Mouse (Mus musculus): Measurements from ENCODE around the gene Rsph10b.

- no peak for TF ChIP-seq CTCF (IDR thresholded peaks at IDR 0.05; ENCODE audit: insufficient read depth, low read depth, low read length)
- no peak for TF ChIP-seq POLR2A (IDR thresholded peaks at IDR 0.05; ENCODE audit: insufficient read depth, low read depth, low read length)
Measured at GRCm38 (mm10) chr5:143902111-143902510, 30.7 kb upstream of the Rsph10b start.

Measured in olfactory bulb, adult 2 months (tissue).